Mouse (Mus musculus): ENCODE measurements around the gene Mta2.

- TF ChIP-seq CTCF (IDR thresholded peaks at IDR 0.05): no peak
- no peak for TF ChIP-seq EP300 (IDR thresholded peaks at IDR 0.05)
Measured at GRCm38 (mm10) chr19:8994813-8995607, 53.3 kb downstream of the Mta2 start.

Measured in lung, postnatal 0 days (tissue).